Mouse (Mus musculus) kidney, postnatal 0 days (tissue): ENCODE measurements around the gene Gm45062. TPM values are rescaled to one million over a fixed set of nuclear protein-coding genes. Genes with fewer than 3 reads are reported as not detected.

ENCODE experiments used
- ATAC-seq: fragments of 200-750 bp; cut with Nextera tagmentation; replicated peaks from 2 replicates; pipeline ENCODE4 v1.8.0; 2017; ENCODE audit warnings: low read depth, moderate number of reproducible peaks, moderate TSS enrichment, moderate library complexity; ENCODE audit not compliant: low FRiP score
- DNase-seq: peaks from one replicate; pipeline ENCODE4 v3.0.0-alpha.2; 2016; ENCODE audit warnings: low spot score
- H3K27ac ChIP-seq: fragments of 300-500 bp; sonication (generic); 2 replicates; pipeline ENCODE4 v1.5.1; 2014; ENCODE audit warnings: mild to moderate bottlenecking
- H3K27me3 ChIP-seq: fragments of 300-500 bp; sonication (generic); 2 replicates; pipeline ENCODE4 v1.6.1; 2014; ENCODE audit warnings: low read length, mixed read lengths; ENCODE audit not compliant: insufficient read depth
- H3K36me3 ChIP-seq: fragments of 300-500 bp; sonication (generic); 2 replicates; pipeline ENCODE4 v1.6.1; 2014; ENCODE audit warnings: low read length, mixed read lengths; ENCODE audit not compliant: insufficient read depth
- H3K4me1 ChIP-seq: fragments of 300-500 bp; sonication (generic); replicated peaks from 2 replicates; pipeline ENCODE4 v1.6.1; 2014; ENCODE audit warnings: antibody characterized with exemption, low read length, mixed read lengths; ENCODE audit not compliant: insufficient read depth
- H3K4me2 ChIP-seq: fragments of 300-500 bp; sonication (generic); 2 replicates; pipeline ENCODE4 v1.6.1; 2014; ENCODE audit warnings: mild to moderate bottlenecking, low read length, moderate library complexity, mixed read lengths
- H3K4me3 ChIP-seq: fragments of 300-500 bp; sonication (generic); replicated peaks from 2 replicates; pipeline ENCODE4 v1.5.1; 2014; ENCODE audit warnings: low read depth, low read length
- H3K9ac ChIP-seq: fragments of 300-500 bp; sonication (generic); 2 replicates; pipeline ENCODE4 v1.6.1; 2014; ENCODE audit warnings: low read depth, low read length
- H3K9me3 ChIP-seq: fragments of 300-500 bp; sonication (generic); replicated peaks from 2 replicates; pipeline ENCODE4 v1.6.1; 2016; ENCODE audit warnings: low read length, inconsistent platforms, mixed read lengths
- CTCF ChIP-seq: IDR thresholded peaks from 2 replicates; pipeline ENCODE4 v1.5.1; 2016; ENCODE audit warnings: antibody characterized with exemption, low read depth, mild to moderate bottlenecking, moderate library complexity
- whole genome bisulfite sequencing: fragments of 180-500 bp; shearing (Covaris S2); extraction: QIAGEN DNeasy Blood & Tissue Kit; methylation state at CpG from one replicate; pipeline ENCODE4 v1.1.7; 2014; 5-methylcytosine and 5-hydroxymethylcytosine counted together
- polyA plus RNA-seq: library from polyadenylated mRNA; unstranded; fragments of >200 nt; fragmentation: Nextera tagmentation; extraction: Ambion mirVana; gene quantifications from 2 replicates; pipeline ENCODE4 v1.2.1, GENCODE M21; 2015

Gene Gm45062
- polyA plus RNA-seq, 1 experiment from 2014 or later, result 5.0 TPM

GRCm38 (mm10) chr6:8472125-8472524, 212.9 kb downstream of the Gm45062 start:
- ATAC-seq, result no peak
- H3K9me3 ChIP-seq, result no peaks in the 10 kb centered on the region
- no peaks in the 10 kb centered on the region for H3K36me3 ChIP-seq
- no peak for DNase-seq
- peak overlapping the region; percentile 51; the same call in 1 of the 2 replicates for H3K27ac ChIP-seq
- H3K4me2 ChIP-seq, result no peak overlapping the region
- H3K4me1 ChIP-seq, result no peaks in the 10 kb centered on the region; the same call in 1 of the 2 replicates
- 92% methylated on average over 3 of the region's 3 CpGs for WGBS
- H3K4me3 ChIP-seq, result no peak overlapping the region
- TF ChIP-seq CTCF, result no peak
- H3K27me3 ChIP-seq, result no peaks in the 10 kb centered on the region
- no peak overlapping the region for H3K9ac ChIP-seq

- H3K4me3 ChIP-seq, result no peak overlapping the region
- peak; percentile 20 for DNase-seq
- no peak overlapping the region for H3K9ac ChIP-seq
- H3K4me1 ChIP-seq, result no peaks in the 10 kb centered on the region
- no peaks in the 10 kb centered on the region for H3K9me3 ChIP-seq
- TF ChIP-seq CTCF, result no peak
- WGBS, result 24% methylated on average over 5 of the region's 5 CpGs
- no peak overlapping the region for H3K4me2 ChIP-seq
- no peak; the same call in 1 of the 2 replicates for ATAC-seq
- no peaks in the 10 kb centered on the region for H3K27me3 ChIP-seq
- H3K36me3 ChIP-seq, result no peaks in the 10 kb centered on the region
- peak overlapping the region; percentile 51 for H3K27ac ChIP-seq
Measured at GRCm38 (mm10) chr6:8472915-8473314, 213.7 kb downstream of the Gm45062 start.

GRCm38 (mm10) chr6:8473498-8473897, 214.2 kb downstream of the Gm45062 start:
- Histone ChIP-seq H3K4me3 (no peak overlapping the region), H3K27ac (peak overlapping the region; percentile 51; the same call in 1 of the 2 replicates), H3K9me3 (no peaks in the 10 kb centered on the region), H3K36me3 (no peaks in the 10 kb centered on the region), H3K4me2 (no peak overlapping the region), H3K27me3 (no peaks in the 10 kb centered on the region), H3K9ac (no peak overlapping the region), H3K4me1 (no peaks in the 10 kb centered on the region)
- WGBS, result 25% methylated on average over 5 of the region's 5 CpGs
- ATAC-seq, result 0 out of 2 replicates have a peak, but pooled peaks have one; percentile 49
- TF ChIP-seq CTCF, result no peak
- peak; percentile 45 for DNase-seq

DNA sequence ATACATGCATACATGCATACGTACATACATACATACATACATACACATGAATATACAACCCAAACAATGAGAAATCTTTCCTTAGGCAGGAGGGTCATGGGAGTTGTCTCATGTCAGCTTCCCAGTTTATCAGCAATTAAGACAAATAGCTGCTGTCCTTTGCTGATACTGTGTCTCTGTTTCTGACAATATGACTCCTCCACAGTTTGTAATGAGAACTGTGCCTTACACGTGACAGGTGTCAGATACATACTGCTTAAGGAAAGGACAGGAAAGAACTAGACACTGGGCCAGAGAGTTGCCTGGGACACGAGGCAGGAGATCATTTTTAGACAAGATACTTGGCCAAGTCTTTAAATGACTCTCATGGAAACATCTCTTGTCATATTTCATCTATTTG, 215.1 kb downstream of the Gm45062 start:
- no peak for TF ChIP-seq CTCF
- no peaks in the 10 kb centered on the region for H3K36me3 ChIP-seq
- no peaks in the 10 kb centered on the region for H3K4me1 ChIP-seq
- ATAC-seq (no peak), DNase-seq (no peak)
- H3K4me2 ChIP-seq, result no peak overlapping the region
- H3K27me3 ChIP-seq, result no peaks in the 10 kb centered on the region
- no peak overlapping the region for H3K9ac ChIP-seq
- H3K9me3 ChIP-seq, result no peaks in the 10 kb centered on the region
- H3K27ac ChIP-seq, result no peak overlapping the region
- 56% methylated on average over 3 of the region's 3 CpGs for WGBS
- no peak overlapping the region for H3K4me3 ChIP-seq

- Histone ChIP-seq H3K27me3 (no peaks in the 10 kb centered on the region), H3K9ac (no peak overlapping the region), H3K27ac (no peak overlapping the region), H3K4me3 (no peak overlapping the region), H3K36me3 (no peaks in the 10 kb centered on the region), H3K4me2 (no peak overlapping the region), H3K4me1 (no peaks in the 10 kb centered on the region), H3K9me3 (no peaks in the 10 kb centered on the region)
- ATAC-seq (no peak; the same call in 1 of the 2 replicates), DNase-seq (peak; percentile 54)
- TF ChIP-seq CTCF, result no peak
- 62% methylated on average over 4 of the region's 4 CpGs for WGBS
Measured at GRCm38 (mm10) chr6:8474820-8475219, 215.6 kb downstream of the Gm45062 start.

DNA sequence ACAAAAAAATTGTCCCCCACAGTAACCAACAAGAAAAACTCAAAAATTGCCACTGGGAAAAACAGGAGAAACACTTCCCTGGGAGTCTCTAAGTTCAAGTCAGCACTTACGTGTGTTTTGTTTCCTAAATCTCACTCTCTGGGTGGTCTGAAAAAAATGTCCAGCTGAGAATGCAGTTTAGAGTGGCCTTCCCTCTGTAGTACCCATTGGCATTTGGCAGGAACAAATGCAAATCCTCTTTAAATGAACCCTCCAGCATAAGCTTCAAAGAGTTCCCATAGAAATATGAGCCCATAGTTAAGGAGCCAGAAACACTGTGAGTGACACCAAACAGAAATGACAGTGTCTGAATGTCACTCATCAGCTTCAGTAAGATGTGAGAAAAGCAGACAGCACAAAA, 219.9 kb downstream of the Gm45062 start:
- no peak for ATAC-seq
- Histone ChIP-seq H3K9me3 (no peaks in the 10 kb centered on the region), H3K4me2 (no peak overlapping the region), H3K36me3 (no peaks in the 10 kb centered on the region), H3K27ac (no peak overlapping the region), H3K4me1 (no peaks in the 10 kb centered on the region), H3K27me3 (no peaks in the 10 kb centered on the region), H3K4me3 (no peak overlapping the region), H3K9ac (no peak overlapping the region)
- DNase-seq, result no peak
- 38% methylated on average over 1 of the region's 1 CpGs for WGBS
- no peak for TF ChIP-seq CTCF
